Mouse (Mus musculus): ENCODE measurements around the gene Ctsf. TPM values are rescaled to one million over a fixed set of nuclear protein-coding genes. Genes with fewer than 3 reads are reported as not detected.

The Ctsf gene
- polyA plus RNA-seq, 1 experiment, result 138 TPM

DNA sequence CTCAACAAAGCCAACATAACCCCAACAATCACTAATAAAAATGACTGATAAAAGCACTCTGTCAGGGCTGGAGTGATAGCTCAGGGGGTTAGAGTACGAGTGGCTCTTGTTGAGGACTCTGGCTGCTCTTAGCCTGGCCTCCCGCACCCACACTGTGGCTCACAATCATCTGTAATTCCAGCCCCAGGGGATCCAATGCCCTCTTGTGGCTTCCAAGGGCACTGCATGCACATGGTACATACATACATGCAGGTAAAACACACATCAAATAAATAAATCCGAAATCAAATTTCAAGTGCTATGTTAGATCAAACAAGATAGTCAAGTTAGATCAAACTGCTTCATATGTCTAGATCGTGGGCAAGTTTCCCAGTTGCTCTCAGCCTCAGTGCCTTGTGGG, 53.2 kb downstream of the Ctsf start:
- DNase-seq (ENCODE audit: extremely low spot score in 1 of 2, low spot score in 1 of 2), result peak in 1 of 2 experiments; percentile 44

DNA sequence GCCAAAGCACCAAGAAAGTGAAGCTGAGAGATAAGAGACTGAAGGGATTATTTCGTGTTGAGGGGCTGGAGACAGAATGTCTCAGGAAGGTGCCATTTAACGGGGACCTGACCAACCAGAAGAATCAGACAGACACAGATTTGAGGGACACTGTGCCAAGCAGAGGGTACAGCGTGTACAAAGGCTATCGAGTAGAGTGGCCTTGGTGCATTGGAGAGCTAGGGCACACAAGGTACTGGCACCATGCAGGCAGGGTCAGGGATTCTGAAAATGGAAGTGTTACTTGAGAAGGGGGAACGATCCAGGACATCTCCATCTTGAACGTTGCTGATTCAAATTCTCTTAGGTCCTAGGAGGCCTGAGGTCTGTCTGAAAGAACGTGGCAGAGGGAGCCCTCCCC, 54.4 kb downstream of the Ctsf start:
- DNase-seq (ENCODE audit: extremely low spot score in 1 of 2, low spot score in 1 of 2), result no peak

Other genes starting within 250 kb of the Ctsf start
- 31.8 and 33.5 TPM in 2 replicates for gene Lrfn4, start 239.5 kb upstream of the Ctsf start, polyA plus RNA-seq (2012; rRNA removed)
- gene Rce1, start 229.5 kb upstream of the Ctsf start, polyA plus RNA-seq (2012; rRNA removed), result 49.4 and 54.8 TPM in 2 replicates
- 3.9 and 4.5 TPM in 2 replicates for gene Gm960, start 156.5 kb upstream of the Ctsf start, polyA plus RNA-seq (2012; rRNA removed)
- 186 and 200 TPM in 2 replicates for gene Sptbn2, start 144.0 kb upstream of the Ctsf start, polyA plus RNA-seq (2012; rRNA removed)
- 24.3 and 25.3 TPM in 2 replicates for gene Rbm4b, start 98.6 kb upstream of the Ctsf start, polyA plus RNA-seq (2012; rRNA removed)
- gene Rbm4, start 61.2 kb upstream of the Ctsf start, polyA plus RNA-seq (2012; rRNA removed), result 64.7 and 65.5 TPM in 2 replicates
- 15.3 and 16.3 TPM in 2 replicates for gene Gm21992, start 43.5 kb upstream of the Ctsf start, polyA plus RNA-seq (2012; rRNA removed)
- gene Rbm14, start 43.5 kb upstream of the Ctsf start, polyA plus RNA-seq (2012; rRNA removed), result 26.8 and 28.0 TPM in 2 replicates
- gene Ccs, start 15.8 kb upstream of the Ctsf start, polyA plus RNA-seq (2012; rRNA removed), result 52.4 and 58.4 TPM in 2 replicates
- 1.6 and 1.9 TPM in 2 replicates for gene Ccdc87, start 15.8 kb upstream of the Ctsf start, polyA plus RNA-seq (2012; rRNA removed)
- 0.76 and 1.2 TPM in 2 replicates for gene Actn3, start 22.8 kb downstream of the Ctsf start, polyA plus RNA-seq (2012; rRNA removed)
- gene Zdhhc24, start 23.5 kb downstream of the Ctsf start, polyA plus RNA-seq (2012; rRNA removed), result 40.9 and 41.3 TPM in 2 replicates
- gene Bbs1, start 51.5 kb downstream of the Ctsf start, polyA plus RNA-seq (2012; rRNA removed), result 32.7 and 36.4 TPM in 2 replicates
- 45.7 and 46.2 TPM in 2 replicates for gene Dpp3, start 73.2 kb downstream of the Ctsf start, polyA plus RNA-seq (2012; rRNA removed)
- gene Peli3, start 88.0 kb downstream of the Ctsf start, polyA plus RNA-seq (2012; rRNA removed), result 13.7 and 15.0 TPM in 2 replicates
- gene Mrpl11, start 107.0 kb downstream of the Ctsf start, polyA plus RNA-seq (2012; rRNA removed), result 52.3 and 64.9 TPM in 2 replicates
- 19.8 and 36.8 TPM in 2 replicates for gene Npas4, start 135.2 kb downstream of the Ctsf start, polyA plus RNA-seq (2012; rRNA removed)
- 23.2 and 26.5 TPM in 2 replicates for gene Slc29a2, start 168.7 kb downstream of the Ctsf start, polyA plus RNA-seq (2012; rRNA removed)
- gene B4gat1, start 183.7 kb downstream of the Ctsf start, polyA plus RNA-seq (2012; rRNA removed), result 96.1 and 97.4 TPM in 2 replicates
- gene AC124502.3, start 183.8 kb downstream of the Ctsf start, polyA plus RNA-seq (2012; rRNA removed), result 4.4 and 5.4 TPM in 2 replicates
- 32.4 and 32.5 TPM in 2 replicates for gene Brms1, start 186.2 kb downstream of the Ctsf start, polyA plus RNA-seq (2012; rRNA removed)
- 59.9 and 70.6 TPM in 2 replicates for gene Rin1, start 195.4 kb downstream of the Ctsf start, polyA plus RNA-seq (2012; rRNA removed)
- 5.2 and 5.7 TPM in 2 replicates for gene Cd248, start 212.9 kb downstream of the Ctsf start, polyA plus RNA-seq (2012; rRNA removed)
- 106 and 122 TPM in 2 replicates for gene Tmem151a, start 230.4 kb downstream of the Ctsf start, polyA plus RNA-seq (2012; rRNA removed)
- gene Yif1a, start 233.4 kb downstream of the Ctsf start, polyA plus RNA-seq (2012; rRNA removed), result 44.7 and 45.1 TPM in 2 replicates
- 383 and 422 TPM in 2 replicates for gene Cnih2, start 243.4 kb downstream of the Ctsf start, polyA plus RNA-seq (2012; rRNA removed)